Mouse (Mus musculus) embryonic fibroblast, embryonic 13.5 days (primary cell): ENCODE data around the gene Gm6588.

Experiments used
- CTCF ChIP-seq: IDR thresholded peaks from 2 replicates; pipeline ENCODE4 v1.5.1; 2011; ENCODE audit warnings: mild to moderate bottlenecking, control low read depth, low read length, moderate library complexity, borderline replicate concordance; ENCODE audit not compliant: insufficient read depth
- POLR2A ChIP-seq: IDR thresholded peaks from 2 replicates; pipeline ENCODE4 v1.6.1; 2011; ENCODE audit warnings: low read depth, mild to moderate bottlenecking, control low read depth, low read length, moderate library complexity

GRCm38 (mm10) chr5:112438535-112438934, 10.7 kb upstream of the Gm6588 start:
- TF ChIP-seq POLR2A: no peak
- no peak for TF ChIP-seq CTCF
